Mouse (Mus musculus): Measurements from ENCODE around the gene Ppp1r16b.

Gene Ppp1r16b

DNA sequence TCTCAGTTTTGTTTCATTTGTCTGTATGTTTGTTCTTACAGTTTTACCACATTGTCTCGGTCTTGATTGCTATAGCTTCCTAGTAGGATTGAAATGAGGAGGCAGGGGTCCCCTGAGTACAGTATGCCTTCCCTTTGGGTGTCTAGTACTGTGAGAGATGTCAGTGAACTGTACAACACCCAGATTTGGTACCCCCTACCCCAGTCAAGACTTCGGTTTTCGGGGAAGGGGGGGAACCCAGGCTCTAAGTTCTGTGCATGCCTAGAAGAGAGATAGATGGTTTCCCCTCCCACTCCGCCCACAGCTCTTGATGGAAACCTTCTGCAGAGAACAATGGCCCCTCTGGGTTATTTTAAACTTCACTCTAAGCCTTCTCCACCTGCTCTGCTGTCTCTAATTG lies at the start of gene Ppp1r16b:
TSS of gene Ppp1r16b (plus strand) at position 301 of the 400 bp plus-strand sequence.
- DNase-seq (ENCODE audit: low spot score), result no peak

DNA sequence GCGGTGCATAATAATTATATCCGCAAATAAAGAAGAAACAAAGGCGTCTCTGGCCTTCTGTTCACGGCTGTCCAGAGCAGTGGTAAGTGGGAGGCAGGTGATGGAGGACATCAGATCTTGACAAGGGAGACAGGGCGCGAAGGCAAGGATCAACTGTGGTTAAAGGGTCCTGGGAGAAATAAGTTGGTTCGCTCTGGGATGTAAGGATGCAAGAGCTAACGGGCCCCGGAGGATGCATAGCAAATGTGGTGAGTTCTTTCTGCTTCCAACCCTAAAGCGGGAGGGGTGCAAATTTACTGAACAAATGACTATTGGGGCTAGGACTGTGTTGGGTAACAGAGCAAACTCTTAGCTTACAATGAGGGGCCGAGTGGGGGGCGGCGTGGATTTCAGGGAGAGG lies 49.5 kb upstream of the Ppp1r16b start:
- no peak for DNase-seq (ENCODE audit: low spot score)

DNA sequence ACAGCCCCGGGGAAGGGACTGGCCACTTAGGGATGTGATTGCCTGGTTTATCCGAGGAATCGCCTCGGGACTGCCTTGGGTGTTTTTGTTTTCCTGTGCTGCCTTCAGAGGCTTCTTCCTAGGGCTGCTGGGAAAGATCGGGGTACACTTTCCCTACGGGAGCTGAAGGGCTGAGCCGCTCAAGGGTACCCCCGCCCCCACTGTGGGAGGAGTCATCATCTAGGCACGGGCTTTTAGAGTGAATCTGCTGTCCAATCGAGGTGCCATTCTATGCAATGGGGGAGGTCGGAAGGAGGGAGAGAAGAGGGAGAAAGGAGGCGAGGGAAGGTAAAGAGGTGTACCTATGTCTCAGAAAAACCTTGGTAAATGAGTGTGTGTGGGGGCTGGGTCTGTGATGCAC lies 48.9 kb upstream of the Ppp1r16b start:
- no peak for DNase-seq (ENCODE audit: low spot score)

DNA sequence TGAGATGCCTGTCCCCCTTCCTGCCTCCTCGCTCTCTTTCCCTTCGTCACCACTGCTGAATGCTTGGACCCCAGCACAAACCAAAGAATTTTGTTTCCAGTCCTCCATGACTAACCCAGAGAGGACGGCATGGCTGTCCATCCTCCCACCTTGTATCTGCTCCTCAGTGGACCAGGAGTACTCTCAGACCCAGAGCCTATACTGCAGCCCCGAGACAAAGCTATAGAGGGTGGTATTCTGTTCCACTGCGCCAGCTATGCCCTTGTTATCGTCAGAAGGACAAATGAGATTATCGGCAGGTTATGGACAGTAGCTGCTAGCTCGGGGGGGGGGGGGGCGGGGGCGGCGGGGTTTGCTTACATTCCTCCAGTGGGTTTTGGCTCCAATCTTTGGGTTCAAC lies 48.4 kb upstream of the Ppp1r16b start:
- DNase-seq (ENCODE audit: low spot score), result no peak

DNA sequence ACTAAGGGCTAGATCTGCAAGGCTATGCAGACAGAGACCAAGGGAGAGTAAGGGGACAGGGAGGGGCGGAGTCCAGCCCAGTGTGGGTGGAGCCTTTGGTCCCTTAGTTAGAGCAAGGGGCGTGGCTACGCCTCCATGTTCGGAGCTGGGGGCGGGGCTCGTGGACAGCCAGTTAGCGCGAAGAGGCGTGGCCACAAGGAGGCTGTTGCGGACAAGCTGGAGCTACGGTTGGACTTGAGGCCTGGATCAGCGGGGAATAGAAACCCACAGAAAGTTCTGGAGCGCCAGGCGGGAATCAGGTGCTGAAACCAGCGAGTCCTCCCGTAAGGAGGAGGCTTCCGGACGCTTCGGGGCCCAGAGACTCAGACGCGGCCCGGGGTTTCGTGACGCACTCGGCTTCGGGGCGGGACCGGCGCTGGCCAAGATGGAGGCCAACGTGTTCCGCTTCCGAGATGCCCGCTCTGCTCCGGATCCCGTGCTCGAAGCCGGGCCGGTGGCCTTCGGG lies 40.4 kb upstream of the Ppp1r16b start, which contains the start of gene Actr5:
TSS of gene Actr5 (plus strand) at position 171 of the 505 bp plus-strand sequence.
- DNase-seq (ENCODE audit: low spot score), result peak; percentile 90

DNA sequence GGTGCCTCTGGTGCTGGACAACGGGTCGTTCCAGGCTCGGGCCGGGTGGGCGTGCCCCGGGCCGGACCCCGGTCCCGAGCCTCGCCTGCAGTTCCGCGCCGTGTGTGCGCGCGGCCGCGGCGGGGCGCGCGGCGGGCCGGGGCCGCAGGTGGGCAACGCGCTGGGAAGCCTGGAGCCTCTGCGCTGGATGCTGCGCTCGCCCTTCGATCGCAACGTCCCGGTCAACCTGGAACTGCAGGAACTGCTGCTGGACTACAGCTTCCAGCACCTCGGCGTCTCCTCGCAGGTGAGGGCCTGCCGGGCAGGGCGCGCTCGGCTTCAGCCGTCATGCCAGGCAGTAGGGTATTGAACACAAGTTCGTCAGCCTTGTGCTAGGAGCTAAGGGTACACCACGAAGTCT lies 40.0 kb upstream of the Ppp1r16b start:
- DNase-seq (ENCODE audit: low spot score), result peak; percentile 27

DNA sequence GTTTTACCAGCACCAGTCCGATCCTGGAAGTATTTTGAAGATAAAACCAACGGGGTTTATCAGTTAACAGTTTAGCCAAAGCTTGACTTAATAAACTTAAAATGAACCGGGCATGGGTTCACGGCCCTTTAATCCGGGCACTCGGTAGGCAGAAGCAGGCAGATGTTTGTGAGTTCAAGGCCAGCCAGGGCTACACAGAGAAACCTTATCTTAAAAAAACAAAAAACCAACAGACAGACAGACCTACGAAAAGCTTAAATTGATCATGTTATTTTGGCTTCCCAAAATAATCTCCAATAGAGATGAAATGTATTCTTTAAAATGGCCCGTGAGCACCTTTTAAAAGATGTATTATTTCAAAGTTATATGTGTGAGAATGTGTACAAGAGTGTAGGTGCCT lies 39.5 kb upstream of the Ppp1r16b start:
- DNase-seq (ENCODE audit: low spot score), result no peak

DNA sequence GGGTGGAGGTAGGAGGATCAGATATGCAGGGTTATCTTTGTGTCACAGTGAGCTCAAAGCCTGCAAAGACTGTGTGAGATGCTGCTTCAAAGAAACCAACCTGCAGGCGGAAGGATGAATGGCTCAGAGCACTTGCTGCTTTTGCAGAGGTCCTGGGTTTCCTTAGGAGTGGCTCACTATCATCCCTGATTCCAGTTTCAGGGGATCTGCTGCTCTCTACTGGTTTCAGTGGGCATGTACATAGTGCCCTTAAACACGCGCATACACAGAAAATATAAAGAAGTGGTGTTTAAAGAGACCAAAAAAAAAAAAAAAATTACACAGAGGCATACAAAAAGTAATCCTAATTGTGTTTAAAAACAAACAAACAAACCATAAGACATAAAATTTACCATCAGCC lies 36.3 kb upstream of the Ppp1r16b start:
- no peak for DNase-seq (ENCODE audit: low spot score)

DNA sequence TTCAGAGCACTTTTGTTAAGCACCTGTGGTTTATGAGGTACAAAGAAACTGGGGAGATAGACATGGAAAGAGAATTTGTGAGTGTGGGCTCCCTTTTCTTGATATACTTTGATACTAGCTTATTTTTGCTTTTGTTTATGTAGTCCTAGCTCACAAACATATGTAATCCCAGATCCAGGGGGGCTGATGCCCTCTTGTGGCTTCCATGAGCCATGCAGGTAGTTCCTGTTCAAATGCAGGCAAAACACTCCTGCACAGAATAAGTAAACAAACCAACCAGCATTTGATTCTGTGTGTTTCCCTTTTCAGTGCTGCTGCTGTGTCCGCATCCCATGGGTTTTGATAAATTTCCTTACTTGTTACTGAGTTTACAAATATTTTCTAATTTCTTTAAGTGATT lies 35.8 kb upstream of the Ppp1r16b start:
- DNase-seq (ENCODE audit: low spot score), result no peak

DNA sequence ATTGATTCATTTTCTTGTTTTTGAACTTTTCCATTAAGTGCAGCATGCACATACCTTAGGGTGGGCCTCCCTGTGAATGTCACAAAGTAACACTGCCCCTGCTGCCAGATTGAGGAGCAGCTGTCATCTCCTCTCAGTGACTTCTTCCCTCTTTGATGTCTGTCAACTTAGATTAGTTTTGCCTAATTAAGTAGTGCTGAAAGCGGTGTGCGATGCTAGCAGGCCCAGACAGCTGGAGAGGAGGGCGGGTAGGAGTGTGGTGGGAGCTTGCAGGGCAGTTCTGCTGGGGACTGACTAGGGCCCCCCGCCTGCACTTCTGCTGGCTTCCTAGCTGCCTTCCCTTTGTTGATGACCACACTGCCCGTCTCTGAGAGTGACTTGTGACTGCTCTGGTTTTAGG lies 33.3 kb upstream of the Ppp1r16b start:
- DNase-seq (ENCODE audit: low spot score), result no peak

DNA sequence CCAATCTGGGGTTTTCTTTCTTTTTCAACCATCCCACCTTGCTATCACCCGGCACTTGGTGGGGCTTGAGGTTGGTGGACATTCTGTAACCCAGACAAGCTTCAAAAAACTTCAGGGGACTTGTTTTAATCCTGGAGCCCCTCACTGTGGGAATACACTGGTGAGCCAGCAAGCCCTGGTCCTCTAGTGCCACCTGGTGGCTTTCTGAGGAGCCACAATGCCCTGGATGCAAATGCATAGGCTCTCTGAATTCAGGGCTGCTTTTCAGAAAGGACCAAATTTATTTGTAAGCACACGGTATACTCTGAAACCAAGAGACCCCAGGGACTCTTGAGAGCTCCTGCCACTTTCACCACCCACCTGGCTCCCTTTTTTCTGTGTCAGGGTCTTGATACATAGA lies 23.3 kb upstream of the Ppp1r16b start:
- peak; percentile 33 for DNase-seq (ENCODE audit: low spot score)

DNA sequence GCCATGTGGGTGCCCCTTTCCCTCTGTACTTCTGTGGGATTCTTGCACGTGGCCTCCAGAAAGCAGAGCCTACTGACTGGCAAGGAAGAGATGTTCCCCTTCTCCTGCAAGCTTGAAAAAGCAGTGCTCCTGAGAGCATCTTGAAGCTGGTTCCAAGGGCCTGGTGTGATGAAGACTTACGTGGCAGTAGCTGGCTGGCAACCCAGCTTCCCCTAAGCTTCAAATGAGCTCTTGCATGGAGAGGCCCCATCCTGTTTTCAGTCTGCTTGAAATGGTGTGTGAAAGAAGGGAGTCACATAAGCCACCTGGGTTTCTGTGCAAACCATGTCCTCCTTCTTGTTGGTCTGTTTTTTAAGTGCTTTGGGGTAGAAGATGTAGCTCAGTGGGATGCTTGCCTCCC lies 22.6 kb upstream of the Ppp1r16b start:
- no peak for DNase-seq (ENCODE audit: low spot score)

DNA sequence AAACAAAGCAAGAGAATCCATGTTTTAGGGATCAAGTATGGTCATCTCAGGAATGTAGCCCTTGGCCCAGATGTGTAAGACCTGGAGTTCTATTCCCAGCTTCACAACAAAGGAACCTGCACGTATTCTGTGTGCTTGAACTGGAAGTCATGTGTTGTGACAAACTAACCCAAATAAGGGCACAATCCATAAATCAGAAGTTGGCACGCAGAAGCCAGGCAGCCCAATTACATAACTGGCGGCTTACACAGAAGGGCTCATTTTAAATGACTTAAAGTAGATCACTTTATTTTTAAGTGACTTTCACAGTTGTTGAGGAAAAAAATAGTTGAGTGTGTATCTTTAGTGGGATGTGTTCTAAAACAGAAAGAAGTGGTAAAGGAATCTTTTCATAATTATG lies 21.4 kb upstream of the Ppp1r16b start:
- no peak for DNase-seq (ENCODE audit: low spot score)

DNA sequence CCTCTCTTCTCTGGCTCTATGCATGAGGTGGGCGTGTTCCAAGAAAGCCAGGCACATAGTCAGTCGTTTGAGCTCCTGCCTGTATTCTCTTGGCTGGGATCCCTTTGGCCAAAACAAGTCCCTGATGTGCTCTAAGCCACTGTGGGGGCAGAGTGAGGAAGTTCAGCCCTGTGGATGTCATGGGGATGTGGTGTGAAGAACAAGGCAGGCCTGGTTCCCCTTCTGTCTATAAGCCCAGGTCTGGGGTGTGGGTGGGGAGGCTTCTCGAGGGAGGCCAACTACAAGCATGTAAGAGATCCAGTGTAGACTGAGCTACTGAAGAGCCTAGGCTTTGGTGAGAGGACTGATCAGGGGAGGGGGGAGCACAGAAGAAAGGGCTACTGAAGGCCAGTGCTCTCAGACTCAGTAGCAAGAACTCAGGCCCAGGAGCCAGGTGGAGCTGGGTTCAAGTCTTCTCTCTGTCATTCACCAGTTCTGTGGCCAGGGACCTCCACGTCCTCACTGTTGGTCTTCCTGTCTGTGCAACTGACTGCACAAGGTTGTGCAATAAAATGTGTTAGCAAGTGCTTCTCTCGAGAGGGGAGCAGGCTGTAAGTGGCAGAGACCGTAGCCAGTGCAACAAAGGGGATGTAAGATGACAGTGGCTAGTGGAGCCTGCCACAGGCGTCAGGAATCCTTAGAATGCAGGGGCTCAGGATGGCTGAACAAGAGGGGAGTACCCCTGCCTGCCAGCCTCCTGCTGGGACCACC lies 13.9 kb upstream of the Ppp1r16b start:
- no peak for DNase-seq (ENCODE audit: low spot score)

DNA sequence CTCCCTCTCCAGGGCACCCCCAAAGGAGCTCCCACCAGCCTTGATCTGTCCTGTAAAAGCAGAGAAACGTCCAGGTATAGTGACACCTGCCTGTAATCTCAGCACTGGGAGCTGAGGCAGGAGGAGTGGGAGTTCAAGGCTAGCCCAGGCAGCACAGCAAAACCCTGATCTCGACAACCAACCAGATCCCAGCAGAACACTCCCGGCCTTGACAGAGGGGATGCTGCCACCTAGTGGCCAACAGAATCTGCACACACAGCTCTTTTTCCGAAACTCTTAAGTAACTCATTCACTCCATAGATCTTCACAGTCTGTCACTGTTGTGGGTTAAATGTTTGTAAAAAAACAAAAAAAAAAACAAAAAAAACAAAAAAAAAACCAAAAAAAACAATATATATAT lies 12.2 kb upstream of the Ppp1r16b start:
- DNase-seq (ENCODE audit: low spot score), result peak; percentile 42

DNA sequence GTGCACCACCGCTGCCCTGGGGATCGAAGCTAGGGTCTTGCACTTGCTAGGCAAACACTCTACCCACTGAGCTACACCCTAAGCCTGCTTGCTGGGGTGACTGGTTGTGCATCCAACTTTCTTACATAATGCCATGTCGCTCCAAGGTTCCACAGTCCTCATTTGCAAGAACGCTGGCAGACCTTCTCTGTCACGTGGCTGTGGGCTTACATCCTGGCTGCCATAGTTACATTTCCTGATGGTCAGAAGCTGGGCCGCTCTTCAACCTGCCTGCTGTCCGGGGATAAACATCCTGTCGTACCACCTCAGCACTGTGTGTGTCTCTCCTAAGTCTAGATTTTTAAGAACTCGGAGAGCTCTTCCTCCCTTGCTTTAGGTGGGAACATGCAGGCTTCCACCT lies 10.5 kb upstream of the Ppp1r16b start:
- DNase-seq (ENCODE audit: low spot score), result no peak

DNA sequence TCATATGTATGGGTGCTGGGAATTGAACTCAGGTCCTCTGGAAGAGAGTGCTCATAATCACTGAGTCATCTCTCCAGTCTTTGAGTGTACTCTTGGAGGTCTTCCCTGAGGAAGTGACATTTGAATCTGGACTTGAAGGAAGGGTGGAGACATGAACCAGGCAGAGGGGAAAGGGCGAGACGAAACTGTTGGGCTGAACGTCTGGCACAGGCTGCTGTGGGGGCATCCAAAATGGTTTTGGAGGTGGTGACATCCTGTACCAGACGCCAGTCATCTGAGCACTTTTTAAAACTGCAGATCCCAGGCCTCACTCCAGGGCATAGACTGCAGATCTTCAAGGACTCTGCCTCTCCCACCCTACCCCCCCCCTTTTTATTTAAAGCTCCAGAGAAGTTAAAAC lies 9.4 kb upstream of the Ppp1r16b start:
- no peak for DNase-seq (ENCODE audit: low spot score)

DNA sequence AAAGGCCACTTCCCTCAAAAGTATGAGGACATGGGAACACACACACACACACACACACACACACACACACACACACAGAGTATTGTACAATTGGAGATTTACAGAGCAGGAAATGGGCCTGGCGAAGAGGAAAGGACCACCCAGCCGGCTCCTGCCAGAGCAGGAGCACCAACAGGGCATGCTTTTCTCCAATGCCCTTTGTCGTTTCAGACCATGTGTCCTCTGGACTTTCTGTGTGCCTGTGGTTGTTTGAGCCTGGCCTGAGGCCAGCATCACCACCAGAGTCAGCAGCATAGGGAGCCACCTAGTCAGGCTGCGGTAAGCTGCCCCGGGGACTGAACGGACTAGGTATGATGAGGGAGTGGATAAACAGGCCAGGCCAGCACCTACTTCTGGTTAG lies 6.4 kb upstream of the Ppp1r16b start:
- DNase-seq (ENCODE audit: low spot score), result no peak

DNA sequence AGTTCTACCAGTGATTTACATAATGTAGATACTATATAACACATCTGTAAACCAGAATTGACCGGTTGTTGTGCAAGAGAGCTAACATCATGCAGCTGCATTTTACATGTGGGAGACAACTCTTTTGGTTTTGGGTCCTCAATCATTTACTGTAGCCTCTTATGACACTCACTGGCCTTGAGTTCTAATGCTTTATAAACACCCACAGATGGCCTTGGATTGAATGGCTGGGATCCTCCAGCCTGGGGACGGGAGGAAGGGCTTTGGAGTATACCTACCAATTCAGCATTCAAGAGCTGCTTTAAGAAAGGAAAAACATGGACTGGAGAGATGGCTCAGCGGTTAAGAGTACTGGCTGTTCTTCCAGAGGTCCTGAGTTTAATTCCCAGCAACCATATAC lies 5.9 kb upstream of the Ppp1r16b start:
- DNase-seq (ENCODE audit: low spot score), result no peak

DNA sequence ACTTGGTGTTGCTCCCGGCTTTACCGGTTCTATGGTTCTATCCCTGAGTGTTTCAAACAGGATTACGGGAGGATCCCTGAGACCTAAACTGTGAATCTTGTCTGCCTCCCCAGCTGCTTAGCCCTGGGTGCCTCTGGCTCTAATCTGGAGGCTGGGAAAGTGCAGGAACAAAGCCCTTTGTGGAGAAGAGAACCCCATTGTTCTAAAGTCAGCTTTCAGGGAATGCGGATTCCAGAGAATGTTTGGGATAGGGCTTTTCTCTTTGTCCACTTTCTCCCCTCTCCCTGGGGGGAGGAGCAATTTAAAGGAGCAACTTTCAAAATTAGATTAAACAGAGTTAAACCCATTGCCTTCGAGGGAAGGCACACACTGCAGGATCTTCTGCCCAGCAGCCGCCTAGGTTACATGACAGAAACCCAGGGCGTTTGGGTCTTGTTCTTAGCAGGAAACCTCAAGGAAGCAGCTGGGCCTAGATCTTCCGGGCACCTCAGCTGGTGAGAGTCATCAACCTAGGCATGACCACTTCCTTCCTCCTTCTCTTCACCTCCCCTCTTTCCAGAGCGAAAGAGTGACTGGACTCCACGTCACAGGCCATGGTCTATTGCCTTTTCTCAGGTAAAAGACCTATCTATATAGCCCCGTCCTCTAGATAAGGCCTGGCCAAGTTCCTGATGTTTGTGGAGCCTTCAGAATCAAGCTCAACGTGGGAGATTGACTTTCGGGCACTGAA lies 1.0 kb downstream of the Ppp1r16b start:
- DNase-seq (ENCODE audit: low spot score), result peak; percentile 55

DNA sequence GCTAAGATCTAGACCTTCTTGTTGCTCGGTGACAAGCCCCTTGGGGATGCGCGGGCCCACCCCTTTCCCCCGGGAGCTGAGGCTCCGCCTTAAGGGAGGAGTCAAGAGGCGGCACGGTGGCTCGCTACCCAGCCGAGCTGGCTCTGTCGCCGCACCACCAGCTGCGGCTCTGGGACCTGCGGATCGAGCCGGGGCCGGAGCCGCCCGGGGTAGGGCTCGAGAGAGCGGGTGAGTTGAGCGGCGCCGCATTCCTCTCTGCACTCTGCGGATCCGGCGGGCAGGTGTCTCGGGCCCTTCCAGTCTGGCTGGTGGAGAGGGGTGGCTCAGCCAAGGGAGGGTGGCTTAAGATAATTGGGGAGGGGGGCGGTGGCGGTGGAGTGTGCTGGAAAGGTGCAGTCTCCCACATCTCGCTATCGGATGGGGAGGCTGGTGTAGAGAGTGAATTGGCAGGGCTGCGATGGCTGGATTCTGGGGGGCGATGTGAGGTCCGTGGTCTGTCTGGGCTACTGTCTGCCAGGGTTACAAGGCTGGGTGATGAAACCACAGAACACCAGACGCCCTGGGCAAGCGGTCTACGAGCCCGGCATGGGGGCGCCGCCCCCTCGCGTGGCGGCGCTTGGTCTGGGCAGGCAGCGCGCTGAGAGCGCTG lies 1.9 kb downstream of the Ppp1r16b start:
- peak; percentile 70 for DNase-seq (ENCODE audit: low spot score)

DNA sequence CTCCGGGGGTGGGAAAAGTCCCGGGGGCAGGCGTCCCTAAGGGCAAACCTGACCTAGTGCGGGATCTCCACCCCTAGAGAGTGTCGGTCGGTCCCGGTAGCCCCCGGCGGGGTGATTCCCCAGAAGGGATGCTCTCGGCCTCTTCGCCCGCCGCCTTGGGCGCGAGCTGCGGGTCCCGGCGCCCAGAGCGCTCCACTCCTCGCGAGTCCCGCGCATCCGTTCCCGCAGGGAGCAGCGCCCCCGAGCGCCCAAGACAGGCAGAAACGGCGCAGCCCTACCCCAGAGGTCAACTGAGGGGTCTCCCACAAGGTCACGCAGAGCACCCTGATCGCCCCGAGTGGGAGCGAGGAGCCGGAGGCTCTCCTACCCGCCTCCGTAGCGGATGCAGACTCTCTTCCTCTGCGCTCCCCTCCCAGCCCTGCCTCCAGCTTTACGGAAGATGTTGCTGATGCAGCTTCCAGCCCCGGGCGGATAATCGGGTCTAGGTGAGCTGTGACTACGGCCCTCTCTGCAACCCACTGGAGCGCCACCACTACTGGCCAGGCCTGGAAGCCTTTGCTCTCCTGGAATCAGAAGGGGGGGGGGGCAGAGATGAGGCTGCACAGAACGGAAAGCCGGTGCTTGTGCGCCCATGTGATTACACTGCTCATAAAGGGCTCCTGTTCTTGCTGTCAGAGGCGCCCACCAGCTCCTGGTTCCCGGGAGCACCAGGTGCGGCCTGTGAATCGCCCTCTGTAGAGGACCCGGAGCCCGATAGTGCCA lies 2.7 kb downstream of the Ppp1r16b start:
- DNase-seq (ENCODE audit: low spot score), result peak; percentile 19
